Mouse (Mus musculus): ENCODE results near the gene Nudt17. TPM values are rescaled to one million over a fixed set of nuclear protein-coding genes. Genes with fewer than 3 reads are reported as not detected.

The Nudt17 gene
- not detected for polyA plus RNA-seq (2014; fragmentation: Illumina TruSeq; extraction: RNeasy Lipid Tissue Mini Kit (QIAGEN cat#74804); ENCODE audit: low replicate concordance)

DNA sequence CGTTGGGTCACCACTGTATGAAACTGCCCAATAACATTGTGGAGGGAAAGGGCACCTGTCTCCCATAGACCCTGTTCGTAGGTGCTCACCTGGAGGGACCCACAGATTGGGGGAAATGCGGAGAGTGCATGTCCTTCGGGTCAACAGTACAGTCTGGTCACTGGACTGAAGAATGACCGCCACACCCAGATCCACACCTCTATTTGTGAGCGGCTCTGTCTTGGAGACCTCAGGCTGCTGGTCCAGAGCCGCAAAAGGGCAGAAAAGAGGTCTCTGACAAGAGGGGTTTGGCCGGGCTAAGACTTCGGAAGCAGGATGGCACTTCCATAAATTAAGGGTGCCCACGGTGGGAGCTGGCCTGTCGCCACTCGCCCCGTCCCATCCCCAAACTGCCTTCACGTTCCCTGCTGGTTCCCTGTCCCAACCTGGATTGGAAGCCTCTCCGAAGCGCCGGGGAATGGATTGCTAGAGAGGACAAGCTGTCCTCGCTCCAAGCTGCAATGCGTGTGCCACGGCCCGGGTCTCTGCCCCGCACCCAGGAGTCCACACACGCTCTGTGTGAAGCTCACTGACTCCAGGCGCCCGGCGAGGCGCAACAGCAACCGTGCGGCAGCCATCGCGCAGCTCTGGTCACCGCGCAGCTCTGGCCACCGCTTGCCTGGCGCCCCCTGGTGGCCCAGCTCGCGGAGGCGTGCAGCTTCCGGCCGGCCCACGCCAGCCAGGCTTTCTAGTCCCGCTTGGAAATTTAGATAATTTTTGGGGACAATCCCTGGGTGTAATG lies at the start of gene Nudt17:
Gene Nudt17, minus strand, starts transcription at position 660 of the 781 bp plus-strand sequence.

DNA sequence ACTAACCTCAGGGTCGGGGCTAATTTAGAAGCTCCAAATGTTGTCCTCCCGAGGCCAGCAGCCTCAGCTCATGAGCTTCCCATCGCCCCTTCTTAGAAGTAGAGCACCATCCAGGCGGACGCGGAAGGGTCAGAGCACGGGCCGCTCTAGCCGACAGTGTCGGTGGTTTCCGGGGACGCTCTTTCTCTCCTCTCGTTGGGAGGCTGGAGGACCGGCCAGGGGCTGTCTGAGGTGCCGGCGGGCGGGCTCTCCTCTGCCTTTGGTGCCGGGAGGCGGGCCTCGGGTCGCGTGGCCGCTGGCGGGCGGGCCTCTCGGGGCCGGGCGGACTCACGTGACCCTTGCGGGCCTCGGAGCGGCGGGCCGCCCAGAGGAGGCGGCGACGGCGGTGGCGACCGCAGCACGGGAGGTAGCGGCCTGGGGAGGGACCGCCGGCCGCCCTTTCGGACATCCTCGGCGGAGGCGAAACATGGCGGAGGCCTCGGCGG lies 19.0 kb upstream of the Nudt17 start, which contains the start of the genes Polr3c and Rnf115:
Gene Polr3c, minus strand, starts transcription at position 286 of the 485 bp plus-strand sequence.
Gene Rnf115, plus strand, starts transcription at position 322 of the 485 bp plus-strand sequence.

DNA sequence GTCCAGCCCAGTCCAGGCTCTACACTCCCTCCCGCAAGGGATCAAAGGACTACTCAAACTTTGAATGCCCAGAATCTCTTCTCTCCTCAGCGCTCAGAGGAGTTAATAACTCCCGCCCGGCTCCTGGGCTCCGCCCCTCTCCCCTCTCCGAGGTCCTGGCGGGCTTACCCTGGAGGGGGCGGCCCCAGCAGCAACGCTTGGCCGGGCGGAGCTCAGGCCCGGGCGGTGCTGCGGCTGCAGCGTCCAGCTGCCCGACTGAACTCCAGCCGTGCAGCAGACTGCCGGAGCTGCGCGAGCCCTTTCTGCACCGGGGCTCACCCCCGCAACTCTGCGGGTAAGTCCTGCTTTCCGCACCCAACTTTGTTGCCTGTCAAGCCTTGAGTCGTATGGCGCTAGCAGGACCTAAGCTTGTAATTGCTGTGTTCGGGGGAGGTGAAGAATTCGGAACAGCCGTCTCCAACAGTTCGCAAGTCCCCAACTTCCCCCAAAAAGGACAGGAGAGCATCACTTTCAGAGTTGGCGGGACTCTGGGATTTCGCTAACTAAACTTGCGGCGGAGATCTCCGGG lies 12.1 kb downstream of the Nudt17 start, which contains the start of gene Pias3:
Gene Pias3, plus strand, starts transcription at position 187 of the 568 bp plus-strand sequence.

DNA sequence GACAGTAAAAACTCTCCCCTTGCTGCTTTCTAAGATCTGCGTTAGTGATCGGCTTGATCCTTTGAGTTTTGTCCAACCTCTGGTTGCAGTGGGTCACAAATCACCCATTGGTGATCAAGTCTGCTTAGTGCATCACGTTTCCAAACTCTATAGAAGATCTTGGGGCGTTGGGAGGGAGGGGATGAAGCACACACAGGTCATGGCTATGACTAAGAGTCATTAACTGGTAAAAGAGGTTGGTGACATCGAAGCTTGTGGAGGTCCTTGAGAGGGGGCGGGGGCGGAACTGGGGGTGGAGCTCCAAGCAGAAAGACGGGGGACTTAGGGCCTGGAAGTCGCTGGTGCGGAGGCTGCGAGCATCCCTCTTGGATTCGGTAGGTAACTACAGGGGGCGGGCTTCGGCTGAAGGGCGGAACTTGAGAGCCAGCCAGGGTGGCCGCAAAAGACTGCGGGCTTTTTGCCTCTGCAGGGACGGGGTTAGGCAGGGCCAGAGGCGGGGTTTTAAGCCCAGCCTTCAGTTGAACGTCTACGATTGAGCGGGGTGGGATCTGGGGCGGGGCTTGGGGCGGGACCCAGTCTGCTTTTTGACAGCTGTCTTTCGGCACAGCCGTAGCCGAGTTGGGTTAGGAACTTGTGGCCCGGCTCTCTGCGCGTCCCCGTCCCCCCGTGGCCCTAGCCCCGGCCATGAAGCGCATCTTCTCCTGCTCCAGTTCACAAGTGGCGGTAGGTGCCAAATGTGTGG lies 38.5 kb downstream of the Nudt17 start, which contains the start of gene Ankrd35:
Gene Ankrd35, plus strand, starts transcription at position 405 of the 742 bp plus-strand sequence.

Other genes with a start within 250 kb of the Nudt17 start
- not detected for gene Hfe2, start 183.4 kb downstream of the Nudt17 start, polyA plus RNA-seq (2014; fragmentation: Illumina TruSeq; extraction: RNeasy Lipid Tissue Mini Kit (QIAGEN cat#74804); ENCODE audit: low replicate concordance)
- 165 TPM for gene Txnip, start 150.6 kb downstream of the Nudt17 start, polyA plus RNA-seq (2014; fragmentation: Illumina TruSeq; extraction: RNeasy Lipid Tissue Mini Kit (QIAGEN cat#74804); ENCODE audit: low replicate concordance)
- gene Gm16253, start 131.6 kb downstream of the Nudt17 start, polyA plus RNA-seq (2014; fragmentation: Illumina TruSeq; extraction: RNeasy Lipid Tissue Mini Kit (QIAGEN cat#74804); ENCODE audit: low replicate concordance): not detected
- gene Polr3gl, start 114.4 kb downstream of the Nudt17 start, polyA plus RNA-seq (2014; fragmentation: Illumina TruSeq; extraction: RNeasy Lipid Tissue Mini Kit (QIAGEN cat#74804); ENCODE audit: low replicate concordance): 36.4 TPM
- gene Ankrd34a, start 111.9 kb downstream of the Nudt17 start, polyA plus RNA-seq (2014; fragmentation: Illumina TruSeq; extraction: RNeasy Lipid Tissue Mini Kit (QIAGEN cat#74804); ENCODE audit: low replicate concordance): not detected
- gene Lix1l, start 107.4 kb downstream of the Nudt17 start, polyA plus RNA-seq (2014; fragmentation: Illumina TruSeq; extraction: RNeasy Lipid Tissue Mini Kit (QIAGEN cat#74804); ENCODE audit: low replicate concordance): 6.1 TPM
- 26.9 TPM for gene Rbm8a, start 78.6 kb downstream of the Nudt17 start, polyA plus RNA-seq (2014; fragmentation: Illumina TruSeq; extraction: RNeasy Lipid Tissue Mini Kit (QIAGEN cat#74804); ENCODE audit: low replicate concordance)
- gene Pex11b, start 73.2 kb downstream of the Nudt17 start, polyA plus RNA-seq (2014; fragmentation: Illumina TruSeq; extraction: RNeasy Lipid Tissue Mini Kit (QIAGEN cat#74804); ENCODE audit: low replicate concordance): 12.0 TPM
- gene Gm42957, start 73.1 kb downstream of the Nudt17 start, polyA plus RNA-seq (2014; fragmentation: Illumina TruSeq; extraction: RNeasy Lipid Tissue Mini Kit (QIAGEN cat#74804); ENCODE audit: low replicate concordance): not detected
- gene Itga10, start 63.0 kb downstream of the Nudt17 start, polyA plus RNA-seq (2014; fragmentation: Illumina TruSeq; extraction: RNeasy Lipid Tissue Mini Kit (QIAGEN cat#74804); ENCODE audit: low replicate concordance): 0.15 TPM
- 0.15 TPM for gene Ankrd35, start 38.4 kb downstream of the Nudt17 start, polyA plus RNA-seq (2014; fragmentation: Illumina TruSeq; extraction: RNeasy Lipid Tissue Mini Kit (QIAGEN cat#74804); ENCODE audit: low replicate concordance)
- 1.9 TPM for gene Pias3, start 12.2 kb downstream of the Nudt17 start, polyA plus RNA-seq (2014; fragmentation: Illumina TruSeq; extraction: RNeasy Lipid Tissue Mini Kit (QIAGEN cat#74804); ENCODE audit: low replicate concordance)
- gene Polr3c, start 19.1 kb upstream of the Nudt17 start, polyA plus RNA-seq (2014; fragmentation: Illumina TruSeq; extraction: RNeasy Lipid Tissue Mini Kit (QIAGEN cat#74804); ENCODE audit: low replicate concordance): 28.3 TPM
- gene Rnf115, start 19.1 kb upstream of the Nudt17 start, polyA plus RNA-seq (2014; fragmentation: Illumina TruSeq; extraction: RNeasy Lipid Tissue Mini Kit (QIAGEN cat#74804); ENCODE audit: low replicate concordance): 191 TPM
- gene Pdzk1, start 120.7 kb upstream of the Nudt17 start, polyA plus RNA-seq (2014; fragmentation: Illumina TruSeq; extraction: RNeasy Lipid Tissue Mini Kit (QIAGEN cat#74804); ENCODE audit: low replicate concordance): 116 TPM
- 3.3 TPM for gene Cd160, start 120.8 kb upstream of the Nudt17 start, polyA plus RNA-seq (2014; fragmentation: Illumina TruSeq; extraction: RNeasy Lipid Tissue Mini Kit (QIAGEN cat#74804); ENCODE audit: low replicate concordance)
- gene Gja5, start 196.1 kb upstream of the Nudt17 start, polyA plus RNA-seq (2014; fragmentation: Illumina TruSeq; extraction: RNeasy Lipid Tissue Mini Kit (QIAGEN cat#74804); ENCODE audit: low replicate concordance): 0.11 TPM
- 40.9 TPM for gene Gpr89, start 196.8 kb upstream of the Nudt17 start, polyA plus RNA-seq (2014; fragmentation: Illumina TruSeq; extraction: RNeasy Lipid Tissue Mini Kit (QIAGEN cat#74804); ENCODE audit: low replicate concordance)
- not detected for gene Gja8, start 217.5 kb upstream of the Nudt17 start, polyA plus RNA-seq (2014; fragmentation: Illumina TruSeq; extraction: RNeasy Lipid Tissue Mini Kit (QIAGEN cat#74804); ENCODE audit: low replicate concordance)

Data from small intestine, adult 10 weeks (tissue).